Mouse (Mus musculus) frontal cortex, postnatal 14 days (tissue): Measurements from ENCODE around the gene Gm6685.
"Not testable (repeated sequence)": the region's sequence is repeated elsewhere in the genome, so short reads cannot be mapped to it uniquely, and the experiment has no call there.

Experiments used
- DNase-seq, 2 experiments: peaks; one replicate each; pipeline ENCODE4 v3.0.0; 2022; ENCODE audit warnings: low spot score in 2 of 2

The Gm6685 gene

DNA sequence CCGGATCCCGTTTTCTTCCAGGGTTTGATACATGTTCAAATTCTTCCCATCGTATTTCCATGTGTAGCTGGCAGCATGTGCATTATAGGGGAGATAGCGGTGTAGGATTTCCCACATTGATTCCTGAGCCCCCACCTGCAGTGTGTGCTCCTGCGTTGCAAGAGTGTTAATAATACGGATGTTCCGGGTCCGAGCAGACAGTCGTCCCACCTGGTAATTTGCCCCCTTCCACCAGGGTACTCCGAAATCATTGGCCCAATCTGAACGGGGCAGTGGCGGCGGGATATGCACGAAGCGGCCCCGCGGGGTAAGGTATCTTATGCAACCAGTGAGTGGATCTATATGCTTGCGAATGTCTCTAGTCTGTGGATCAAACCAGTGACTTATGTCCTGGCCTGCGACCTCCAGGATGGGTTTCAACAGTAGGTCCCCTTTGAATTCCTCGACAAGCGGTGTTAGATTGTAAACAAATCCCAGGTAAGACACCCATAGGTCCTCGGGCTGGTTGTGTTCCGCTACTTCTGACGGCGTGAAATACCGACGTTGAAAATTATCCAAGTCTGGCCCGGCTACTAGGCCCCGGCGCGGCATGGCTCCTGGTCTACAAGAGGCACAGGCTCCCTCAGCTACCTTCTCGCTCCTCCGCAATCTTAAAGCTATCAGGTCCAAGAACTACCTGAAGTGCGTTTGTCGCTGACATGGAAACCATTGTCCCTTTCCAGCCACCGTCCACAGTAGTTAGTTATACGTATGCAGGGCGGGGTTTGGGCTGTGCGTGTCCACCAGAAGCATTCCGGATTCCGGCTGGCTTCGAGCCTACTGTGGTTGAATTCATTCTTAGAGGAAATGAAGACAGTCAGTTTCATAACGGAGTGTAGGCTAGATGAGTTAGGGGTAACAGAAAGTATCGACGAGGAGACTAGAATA lies at the start of gene Gm6685:
Gm6685 (minus strand) TSS at position 644 of the 927 bp plus-strand sequence.
- DNase-seq: not testable (repeated sequence)

DNA sequence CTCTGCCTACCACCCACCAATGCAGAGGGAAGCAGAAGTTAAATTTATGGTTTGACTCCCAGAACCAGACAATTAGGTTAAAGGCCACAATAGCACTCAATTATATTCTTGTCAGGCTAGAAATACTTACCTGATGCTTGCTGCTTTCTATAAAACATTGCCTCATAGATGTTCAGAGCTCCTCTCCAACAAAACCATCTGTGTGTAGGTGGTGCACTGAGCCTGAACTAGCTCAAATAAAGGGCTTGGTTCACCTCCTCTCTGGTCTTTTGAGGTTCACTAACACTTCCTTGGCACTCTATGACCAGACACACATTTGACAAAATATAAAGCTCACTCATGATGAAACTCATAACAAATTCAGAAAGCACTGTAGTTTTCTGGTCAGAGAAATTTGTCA lies 36.2 kb upstream of the Gm6685 start:
- no peak for DNase-seq

DNA sequence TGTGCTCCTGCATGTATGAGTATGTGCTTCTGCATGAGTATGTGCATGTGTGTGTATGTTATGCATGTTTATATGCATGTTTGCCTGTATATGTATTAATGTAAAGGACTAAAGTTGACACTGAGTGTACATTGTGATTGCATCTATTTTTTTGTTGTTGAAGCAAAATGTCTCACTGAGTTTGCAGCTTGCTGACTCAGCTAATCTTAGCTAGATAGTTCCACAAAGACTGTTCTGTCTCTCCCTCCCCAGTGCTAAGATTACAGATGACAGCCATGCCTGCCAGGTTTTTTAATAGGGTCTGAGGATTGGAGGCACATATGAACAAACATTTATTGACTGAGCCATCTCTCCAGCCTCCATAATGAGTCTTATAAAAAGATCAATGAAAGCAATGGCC lies 35.0 kb upstream of the Gm6685 start:
- no peak for DNase-seq

DNA sequence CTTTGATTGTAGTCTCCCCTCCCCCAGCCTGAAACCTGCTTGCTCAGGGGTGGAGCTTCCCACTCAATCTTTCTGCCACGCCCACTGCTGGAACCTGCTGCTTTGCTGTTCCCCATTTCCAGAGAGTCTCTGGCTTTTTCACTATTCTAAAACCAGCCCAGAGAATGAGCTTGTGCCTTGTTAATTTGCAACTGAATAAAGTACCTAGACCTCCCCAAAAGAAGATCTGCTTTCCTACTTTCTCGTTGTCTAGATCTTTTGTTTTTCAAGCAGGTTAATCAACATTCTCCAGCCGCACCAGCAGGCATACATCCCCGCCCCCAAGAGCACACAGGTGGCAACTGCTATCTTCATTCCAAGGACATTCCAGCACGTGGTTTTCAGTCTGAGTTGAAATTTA lies 31.7 kb upstream of the Gm6685 start:
- DNase-seq: not testable (repeated sequence)

DNA sequence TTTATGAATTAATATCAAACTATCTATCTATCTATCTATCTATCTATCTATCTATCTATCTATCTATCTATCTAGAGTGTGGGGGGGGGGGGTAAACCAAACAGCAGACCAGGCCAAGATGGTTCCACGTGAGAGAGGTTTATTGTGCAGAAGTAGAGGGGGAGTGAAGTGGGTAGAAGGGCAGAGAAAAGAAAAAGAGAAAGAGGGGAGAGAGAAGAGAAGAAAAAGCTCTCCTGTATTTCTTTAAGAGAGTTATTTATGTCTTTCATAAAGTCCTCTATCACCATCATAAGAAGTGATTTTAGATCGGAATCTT lies 26.2 kb upstream of the Gm6685 start:
- no peak for DNase-seq

- DNase-seq: peak; percentile 68 to 69
Observed at GRCm38 (mm10) chr11:28365209-28365928, 25.7 kb upstream of the Gm6685 start.

DNA sequence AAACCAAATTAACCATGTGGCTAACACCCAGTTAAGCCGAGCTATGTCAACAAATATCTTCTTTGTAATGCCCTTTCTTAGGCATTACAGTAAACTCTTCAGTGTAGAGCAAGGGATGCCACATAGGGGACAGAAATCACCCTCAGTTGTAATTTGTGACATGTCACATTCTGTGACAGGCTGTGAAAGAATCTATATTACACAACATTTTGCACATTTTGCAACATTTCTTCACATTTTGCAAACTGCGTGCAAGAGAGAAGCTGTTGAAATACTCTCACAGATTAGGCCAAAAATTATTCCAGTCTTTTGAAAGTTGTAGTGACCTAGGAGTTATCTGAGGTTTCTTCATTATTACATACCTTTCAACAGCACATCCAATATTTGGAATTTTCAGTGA lies 3.8 kb upstream of the Gm6685 start:
- DNase-seq: no peak

DNA sequence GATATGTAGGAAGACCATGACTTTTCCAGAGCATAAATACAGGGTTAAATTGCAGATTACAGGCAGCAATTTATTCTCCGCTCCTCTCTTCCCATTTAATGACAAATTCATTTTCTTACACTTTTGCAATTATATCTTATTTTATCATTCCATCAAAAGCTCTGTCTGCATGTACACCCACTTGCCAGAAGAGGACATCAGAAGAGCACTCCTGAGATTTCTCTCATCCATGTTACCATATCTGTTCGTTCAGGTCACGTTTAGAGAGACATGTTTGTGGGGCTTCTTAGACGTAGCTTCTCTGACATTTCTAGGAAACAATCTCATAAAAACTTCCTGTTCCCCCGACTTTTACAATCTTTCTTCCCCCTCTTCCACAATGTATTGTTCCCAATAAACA lies 2.2 kb upstream of the Gm6685 start:
- no peak for DNase-seq

DNA sequence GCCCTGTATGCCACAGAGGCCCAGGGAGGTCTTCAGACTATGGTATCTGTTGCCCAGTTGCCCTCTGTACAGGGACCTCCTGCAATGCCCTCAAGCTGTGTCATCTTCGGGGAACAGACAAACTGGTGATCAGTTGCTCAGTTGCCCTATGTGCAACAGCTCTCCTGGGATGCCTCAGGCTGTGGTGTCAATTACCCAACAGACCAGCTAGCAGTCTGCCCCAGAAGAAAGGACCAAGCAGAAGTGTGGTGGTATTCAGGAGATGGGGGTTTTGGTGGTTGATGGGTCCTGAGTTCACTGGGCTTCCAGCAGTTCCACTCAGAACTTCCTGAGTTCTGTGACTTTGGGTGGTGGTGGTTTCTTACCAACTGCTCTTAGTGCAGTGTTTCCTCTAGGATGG lies 11.8 kb downstream of the Gm6685 start:
- no peak for DNase-seq

DNA sequence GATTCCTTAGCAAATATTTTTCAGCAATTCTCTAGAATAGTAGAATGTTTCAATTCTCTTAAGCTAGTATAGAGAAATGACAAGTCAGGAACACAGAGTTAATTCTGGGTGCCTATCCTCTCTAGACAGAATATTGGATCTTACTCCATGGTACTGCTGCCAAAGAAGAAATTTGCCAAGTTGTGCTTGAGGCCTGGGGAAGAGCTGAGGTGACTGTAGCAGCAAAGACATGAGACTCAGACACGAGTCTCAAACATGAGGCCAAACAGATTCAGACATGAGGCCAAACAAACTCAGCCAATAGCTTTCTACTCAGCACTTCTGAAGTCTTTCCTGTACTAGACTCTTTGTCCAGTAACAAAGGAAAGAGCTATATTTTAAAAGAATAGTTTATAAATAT lies 26.3 kb downstream of the Gm6685 start:
- DNase-seq: no peak

- DNase-seq: no peak
Observed at GRCm38 (mm10) chr11:28307723-28308122, 31.9 kb downstream of the Gm6685 start.

GRCm38 (mm10) chr11:28290440-28290839 lies 49.2 kb downstream of the Gm6685 start:
- DNase-seq: no peak
